In the genomic region with DNA sequence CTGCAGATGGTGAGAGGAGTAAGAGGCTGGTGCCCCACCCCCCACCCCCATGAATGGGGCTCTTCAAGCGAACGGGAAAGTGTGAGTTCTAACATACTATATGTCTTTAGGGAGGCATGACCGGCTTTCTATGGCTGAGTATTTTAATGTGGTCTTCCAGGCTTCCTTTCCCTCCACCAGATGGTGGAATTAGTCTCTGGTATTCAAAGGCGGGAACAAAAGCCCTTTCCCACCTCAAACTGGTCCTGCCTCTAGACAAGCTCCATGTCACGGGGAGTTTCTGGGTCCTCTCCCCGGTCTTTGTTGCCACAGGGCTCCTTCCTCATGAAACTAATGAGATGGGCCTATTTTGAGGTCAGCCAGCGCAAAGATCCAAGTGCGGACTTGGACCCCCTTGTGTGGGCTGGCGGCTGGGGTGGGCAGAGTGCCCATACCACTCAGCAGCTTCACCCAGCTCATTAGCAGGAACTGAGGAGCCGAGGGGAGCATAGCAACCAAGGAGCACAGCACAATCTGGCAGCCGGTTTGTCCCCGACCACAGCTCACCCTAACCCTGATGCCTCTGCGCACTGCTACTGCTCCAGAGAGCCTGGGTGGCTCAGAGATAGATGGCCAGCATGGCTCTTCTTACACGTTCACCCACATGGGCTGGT, we compare ENCODE assay signal across 9 mouse cellular contexts. TPM values are rescaled to one million over a fixed set of nuclear protein-coding genes. Genes with fewer than 3 reads are reported as not detected.
DNase-seq lines count a peak whose midpoint lies in the region; ATAC-seq lines count a peak whose summit lies in the region.
"Had no signal": no experiment of that assay in that cellular context is flagged by ENCODE, and none has a peak within 500 bp of the region (broad histone marks: within the 10 kb centered on the region; RNA-seq: fewer than 3 reads in every experiment).

No protein-coding gene starts in this region.

- no peak overlapping the region for H3K9ac ChIP-seq in midbrain, embryonic 14.5 days (replicated peaks; ENCODE audit: low read length)
- no peak overlapping the region for H3K9ac ChIP-seq in intestine, embryonic 16.5 days (ENCODE audit: low read depth, low read length)
- H3K9ac ChIP-seq: liver, embryonic 14.5 days had no signal

- H3K36me3 ChIP-seq in embryonic facial prominence, embryonic 10.5 days (replicated peaks): no peaks in the 10 kb centered on the region
- H3K36me3 ChIP-seq in midbrain, embryonic 14.5 days (ENCODE audit: control insufficient read depth, insufficient read depth, low read length): no peaks in the 10 kb centered on the region
- H3K36me3 ChIP-seq in intestine, embryonic 16.5 days (ENCODE audit: control insufficient read depth, insufficient read depth, low read length): no peaks in the 10 kb centered on the region

- intact Hi-C loops in gastrocnemius, postnatal 36 days (cut with DNase I): no loop called here

- peak overlapping the region; percentile 75 for H3K27ac ChIP-seq in embryonic facial prominence, embryonic 10.5 days (replicated peaks)
- H3K27ac ChIP-seq in midbrain, embryonic 14.5 days (replicated peaks; ENCODE audit: low read depth, low read length): peak overlapping the region; percentile 58
- H3K27ac ChIP-seq in intestine, embryonic 16.5 days (ENCODE audit: low read length): no peak overlapping the region
- H3K27ac ChIP-seq: liver, embryonic 14.5 days had no signal

- H3K4me3 ChIP-seq in embryonic facial prominence, embryonic 10.5 days: no peak overlapping the region
- H3K4me3 ChIP-seq in midbrain, embryonic 14.5 days (replicated peaks; ENCODE audit: low read depth, low read length): no peak overlapping the region
- H3K4me3 ChIP-seq in intestine, embryonic 16.5 days (ENCODE audit: low read length): no peak overlapping the region

- DNase-seq in embryonic facial prominence, embryonic 10.5 days (ENCODE audit: low spot score): no peak
- DNase-seq in frontal cortex, adult 2 months (ENCODE audit: extremely low spot score in 1 of 2, low spot score in 1 of 2): peak; percentile 38 to 46
- peak; percentile 30 to 47 for DNase-seq in kidney, postnatal 4 days
- DNase-seq in midbrain, embryonic 14.5 days: peak; percentile 70
- DNase-seq in gastrocnemius, postnatal 36 days: no peak
- DNase-seq in adrenal gland, postnatal 10 days: no peak
- DNase-seq in thymus, postnatal 14 days: no peak

- no peaks in the 10 kb centered on the region for H3K9me3 ChIP-seq in embryonic facial prominence, embryonic 10.5 days
- H3K9me3 ChIP-seq in midbrain, embryonic 14.5 days (ENCODE audit: control insufficient read depth, low read length): no peaks in the 10 kb centered on the region
- no peaks in the 10 kb centered on the region for H3K9me3 ChIP-seq in intestine, embryonic 16.5 days (ENCODE audit: control insufficient read depth, low read length)

- WGBS in embryonic facial prominence, embryonic 10.5 days: 53% methylated on average over 14 of the region's 14 CpGs
- WGBS in midbrain, embryonic 14.5 days: 17% methylated on average over 14 of the region's 14 CpGs
- WGBS in intestine, embryonic 16.5 days: 52% methylated on average over 14 of the region's 14 CpGs

- peaks cover 28% of the 10 kb centered on the region for H3K27me3 ChIP-seq in embryonic facial prominence, embryonic 10.5 days (replicated peaks; ENCODE audit: low read depth, poor library complexity, severe bottlenecking)
- H3K27me3 ChIP-seq in midbrain, embryonic 14.5 days (ENCODE audit: control insufficient read depth, insufficient read depth, low read length): no peaks in the 10 kb centered on the region
- no peaks in the 10 kb centered on the region for H3K27me3 ChIP-seq in intestine, embryonic 16.5 days (replicated peaks; ENCODE audit: control insufficient read depth, insufficient read depth, low read length)

- ATAC-seq in midbrain, embryonic 14.5 days (ENCODE audit: low FRiP score, low TSS enrichment): peak; percentile 62
- ATAC-seq in intestine, embryonic 16.5 days: no peak

- peaks cover 61% of the 10 kb centered on the region for H3K4me1 ChIP-seq in embryonic facial prominence, embryonic 10.5 days
- H3K4me1 ChIP-seq in midbrain, embryonic 14.5 days (ENCODE audit: control insufficient read depth, insufficient read depth, low read length): peaks cover 27% of the 10 kb centered on the region
- peaks cover 6% of the 10 kb centered on the region; the same call in 1 of the 2 replicates for H3K4me1 ChIP-seq in intestine, embryonic 16.5 days (ENCODE audit: control insufficient read depth, insufficient read depth, low read length)

- 0 out of 2 replicates have a peak overlapping the region, but pooled peaks have one; percentile 15 for H3K4me2 ChIP-seq in midbrain, embryonic 14.5 days (ENCODE audit: low read length)
- H3K4me2 ChIP-seq in intestine, embryonic 16.5 days (ENCODE audit: low read depth, low read length): no peak overlapping the region

RNA-seq across cellular contexts. Expression of a gene that starts 39.5 kb away (rescaled TPM):
- polyA plus RNA-seq in embryonic facial prominence, embryonic 10.5 days (2016; fragmentation: Nextera tagmentation; extraction: Ambion mirVana): 1.2 and 1.5 TPM in 2 replicates
- polyA plus RNA-seq in frontal cortex, adult 2 months (2012; rRNA removed): 1.9 and 2.6 TPM in 2 replicates
- 2.9 and 3.5 TPM in 2 replicates for polyA plus RNA-seq in midbrain, embryonic 14.5 days (2014; fragmentation: Nextera tagmentation; extraction: Ambion mirVana)
- under 1 TPM; 0.10 to 0.37 TPM for total RNA-seq in gastrocnemius, postnatal 36 days (2021)
- polyA plus RNA-seq in intestine, embryonic 16.5 days (2015; fragmentation: Nextera tagmentation; extraction: Ambion mirVana): 0.51 and 0.70 TPM in 2 replicates
- total RNA-seq in adrenal gland, postnatal 10 days (2021): 1 to 10 TPM; 4.4 to 6.5 TPM

Comparison
In these comparisons a context has a peak if more than half of its experiments do, and no peak if none do; other contexts are left out.
1. DNase-seq: peak in frontal cortex, adult 2 months (2 of 2), kidney, postnatal 4 days (2 of 2) and midbrain, embryonic 14.5 days (single experiment); none in embryonic facial prominence, embryonic 10.5 days (single experiment), gastrocnemius, postnatal 36 days (0 of 2), adrenal gland, postnatal 10 days (single experiment) and thymus, postnatal 14 days (single experiment).